Mouse (Mus musculus) urinary bladder, postnatal 4 days (tissue): ENCODE measurements at regions not wholly inside any gene's neighbourhood (a gene's known extent, or its start where the extent isn't known, plus 50 kb on each side); places are given as distances from the start of the nearest gene placed in this dataset.

Experiments
- DNase-seq, 2 experiments: peaks; one replicate each; pipeline ENCODE4 v3.0.0; 2021 to 2022; ENCODE audit warnings: low spot score in 2 of 2

- no peak for DNase-seq
Measured at GRCm38 (mm10) chr6:98754487-98754886, 411.9 kb upstream of the Gm765 start.

GRCm38 (mm10) chr6:98748618-98749017, 406.1 kb upstream of the Gm765 start:
- no peak for DNase-seq

- DNase-seq, result no peak
Measured at GRCm38 (mm10) chr6:98746976-98747375, 404.4 kb upstream of the Gm765 start.

GRCm38 (mm10) chr6:98740447-98740846, 397.9 kb upstream of the Gm765 start:
- no peak for DNase-seq

- no peak for DNase-seq
Measured at GRCm38 (mm10) chr6:98731010-98731530, 388.5 kb upstream of the Gm765 start.

GRCm38 (mm10) chr6:98726605-98727144, 384.1 kb upstream of the Gm765 start:
- DNase-seq, result no peak

- DNase-seq, result no peak
Measured at GRCm38 (mm10) chr6:98704887-98705622, 362.5 kb upstream of the Gm765 start.

- DNase-seq, result no peak
Measured at GRCm38 (mm10) chr6:98697571-98697970, 355.0 kb upstream of the Gm765 start.

GRCm38 (mm10) chr6:98693411-98693810, 350.9 kb upstream of the Gm765 start:
- DNase-seq, result no peak

GRCm38 (mm10) chr6:98690133-98690532, 347.6 kb upstream of the Gm765 start:
- no peak for DNase-seq

GRCm38 (mm10) chr6:98689395-98689794, 346.8 kb upstream of the Gm765 start:
- DNase-seq, result no peak

- DNase-seq, result no peak
Measured at GRCm38 (mm10) chr6:98688624-98689023, 346.1 kb upstream of the Gm765 start.

GRCm38 (mm10) chr6:98666388-98666989, 323.9 kb upstream of the Gm765 start:
- DNase-seq, result no peak

- DNase-seq, result no peak
Measured at GRCm38 (mm10) chr6:98651827-98652226, 309.3 kb upstream of the Gm765 start.

GRCm38 (mm10) chr6:98651315-98651714, 308.8 kb upstream of the Gm765 start:
- no peak for DNase-seq

- no peak for DNase-seq
Measured at GRCm38 (mm10) chr6:98640316-98640715, 297.8 kb upstream of the Gm765 start.

GRCm38 (mm10) chr6:98635816-98636215, 293.3 kb upstream of the Gm765 start:
- DNase-seq, result no peak

- no peak for DNase-seq
Measured at GRCm38 (mm10) chr6:98632278-98633063, 289.9 kb upstream of the Gm765 start.

- DNase-seq, result no peak
Measured at GRCm38 (mm10) chr6:98631269-98631668, 288.7 kb upstream of the Gm765 start.

- no peak for DNase-seq
Measured at GRCm38 (mm10) chr6:98629646-98630045, 287.1 kb upstream of the Gm765 start.

GRCm38 (mm10) chr6:98626435-98626834, 283.9 kb upstream of the Gm765 start:
- DNase-seq, result no peak

- DNase-seq, result no peak
Measured at GRCm38 (mm10) chr6:98620886-98621285, 278.3 kb upstream of the Gm765 start.
